Mouse (Mus musculus) cerebellum, adult (tissue): ENCODE results near the gene Utp15.
A peak's percentile ranks its signal among the peaks of the same experiment; 100 is the strongest.

Experiments
- ATAC-seq: cut with Nextera tagmentation; 2 replicates; pipeline ENCODE4 v1.9.2; 2017; ENCODE audit warnings: mild to moderate bottlenecking, moderate library complexity, mixed read lengths; ENCODE audit not compliant: insufficient number of reproducible peaks, low FRiP score, low TSS enrichment

Gene Utp15

GRCm38 (mm10) chr13:98262636-98263457, at the start of gene Utp15, which contains the start of gene Ankra2:
Gene Utp15 (minus strand): TSS chr13:98263041.
Gene Ankra2 (plus strand): TSS chr13:98263074.
- ATAC-seq = peak; percentile 96

- ATAC-seq = no peak
Measured at GRCm38 (mm10) chr13:98311597-98311996, 48.8 kb upstream of the Utp15 start.

- ATAC-seq = no peak
Measured at GRCm38 (mm10) chr13:98308724-98309123, 45.9 kb upstream of the Utp15 start.

- ATAC-seq = no peak
Measured at GRCm38 (mm10) chr13:98308004-98308403, 45.2 kb upstream of the Utp15 start.

GRCm38 (mm10) chr13:98306852-98307475, 44.1 kb upstream of the Utp15 start:
- no peak for ATAC-seq

DNA sequence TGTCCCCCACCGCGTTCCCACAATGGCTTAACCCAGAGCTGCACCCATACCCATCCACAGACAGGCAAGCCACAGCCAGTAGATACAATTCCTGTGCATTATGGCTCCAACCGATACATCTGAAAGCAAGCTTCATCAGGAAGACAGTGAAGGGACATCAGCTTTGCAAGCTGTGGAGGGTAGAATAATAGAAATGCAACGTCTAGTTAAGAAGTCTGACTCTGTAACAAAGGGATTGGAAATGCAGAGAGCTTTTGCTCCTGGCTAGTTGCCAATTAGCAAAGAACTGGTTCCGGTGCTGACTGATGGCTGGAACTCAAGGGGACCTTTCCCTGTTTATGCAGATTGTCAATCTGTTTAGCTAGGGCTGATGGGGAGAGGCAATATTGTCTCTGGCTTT, 43.6 kb upstream of the Utp15 start:
- ATAC-seq = no peak

DNA sequence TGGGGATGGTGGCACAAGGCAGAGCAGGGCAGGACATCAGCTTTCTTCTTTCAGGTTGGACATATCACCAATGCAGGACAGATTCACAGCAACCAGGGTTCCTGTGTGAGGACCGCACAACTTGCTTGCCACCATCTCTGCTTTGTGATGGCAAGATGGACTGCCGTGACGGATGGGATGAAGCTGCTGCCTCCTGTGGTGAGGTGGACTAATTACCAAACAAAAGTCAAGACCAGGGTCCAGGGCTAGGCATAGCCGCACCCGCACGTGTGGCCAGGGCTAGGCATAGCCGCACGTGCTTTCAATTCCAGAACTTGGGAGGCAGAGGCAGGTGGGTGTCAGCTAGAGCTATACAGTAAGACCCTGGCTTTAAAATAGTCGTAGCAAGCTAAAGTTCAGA, 42.4 kb upstream of the Utp15 start:
- no peak for ATAC-seq

DNA sequence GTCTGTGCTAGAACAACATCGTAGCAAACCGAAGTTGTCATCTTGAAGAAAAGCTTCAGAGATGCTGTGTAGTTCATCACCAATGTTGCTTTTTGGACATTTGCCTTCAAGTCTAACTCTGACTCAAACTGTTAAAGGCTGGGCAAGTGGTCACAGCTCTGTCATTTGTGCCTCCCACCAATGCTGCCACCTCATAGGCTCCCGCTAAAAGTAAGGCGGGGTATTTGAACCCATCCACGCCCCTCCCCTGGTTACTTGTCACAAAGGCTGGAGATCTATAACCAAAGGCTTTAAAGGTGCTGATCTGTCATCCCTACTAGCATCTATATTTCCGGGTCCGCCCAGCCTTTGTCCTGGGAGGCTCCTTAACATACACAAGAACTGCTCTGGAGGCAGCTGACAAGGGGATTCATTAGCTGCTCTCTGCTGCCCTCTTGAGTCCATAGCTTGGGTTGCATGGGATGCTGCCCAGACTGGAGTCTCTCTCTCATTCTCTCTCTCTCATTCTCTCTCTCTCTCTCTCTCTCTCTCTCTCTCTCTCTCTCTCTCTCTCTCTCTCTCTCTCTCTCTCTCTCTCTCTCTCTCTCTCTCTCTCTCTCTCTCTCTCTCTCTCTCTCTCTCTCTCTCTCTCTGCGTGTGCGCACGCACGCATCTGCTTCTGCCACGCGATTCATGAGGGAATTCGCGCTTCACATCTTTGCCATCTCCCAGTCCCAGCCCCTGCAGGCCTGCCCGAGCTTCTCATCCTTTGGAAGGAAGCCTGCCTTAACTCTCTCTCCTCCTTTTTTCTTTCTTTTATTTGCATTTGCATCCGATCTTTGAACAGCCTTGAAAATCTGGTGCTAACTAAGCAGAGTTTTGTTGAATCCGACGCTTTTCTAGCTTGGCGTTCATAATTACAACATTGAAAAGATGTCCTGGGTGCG, 36.3 kb upstream of the Utp15 start:
- peak; percentile 77 for ATAC-seq

DNA sequence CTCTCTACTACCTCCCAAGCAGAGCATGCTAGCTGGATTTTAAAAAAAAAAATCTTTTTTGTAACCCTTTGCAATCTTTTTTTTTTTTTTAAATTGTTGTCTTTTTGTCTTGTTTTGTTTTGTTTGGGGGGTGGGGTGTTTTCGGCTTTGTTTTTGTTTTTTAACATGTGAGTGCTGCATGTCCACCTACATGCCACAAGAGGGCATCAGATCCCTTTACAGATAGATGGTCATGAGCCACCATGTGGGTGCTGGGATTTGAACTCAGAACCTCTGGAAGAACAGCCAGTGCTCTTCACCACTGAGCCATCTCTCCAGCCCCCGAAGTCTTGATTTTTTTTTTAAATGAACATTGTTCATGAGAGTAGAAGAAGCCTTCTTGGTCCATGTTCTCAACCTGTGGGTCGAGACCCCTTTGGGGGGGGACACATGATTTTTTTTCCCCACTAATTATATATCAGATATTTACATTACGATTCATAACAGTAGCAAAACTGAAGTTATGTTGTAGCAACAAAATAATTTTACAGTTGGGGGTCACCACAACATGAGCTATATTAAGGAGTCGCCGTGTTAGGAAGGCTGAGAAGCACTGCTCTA, 35.1 kb upstream of the Utp15 start:
- no peak for ATAC-seq

- no peak for ATAC-seq
Measured at GRCm38 (mm10) chr13:98296072-98296471, 33.2 kb upstream of the Utp15 start.

- ATAC-seq = no peak
Measured at GRCm38 (mm10) chr13:98291712-98292111, 28.9 kb upstream of the Utp15 start.

- no peak for ATAC-seq
Measured at GRCm38 (mm10) chr13:98290719-98291118, 27.9 kb upstream of the Utp15 start.

DNA sequence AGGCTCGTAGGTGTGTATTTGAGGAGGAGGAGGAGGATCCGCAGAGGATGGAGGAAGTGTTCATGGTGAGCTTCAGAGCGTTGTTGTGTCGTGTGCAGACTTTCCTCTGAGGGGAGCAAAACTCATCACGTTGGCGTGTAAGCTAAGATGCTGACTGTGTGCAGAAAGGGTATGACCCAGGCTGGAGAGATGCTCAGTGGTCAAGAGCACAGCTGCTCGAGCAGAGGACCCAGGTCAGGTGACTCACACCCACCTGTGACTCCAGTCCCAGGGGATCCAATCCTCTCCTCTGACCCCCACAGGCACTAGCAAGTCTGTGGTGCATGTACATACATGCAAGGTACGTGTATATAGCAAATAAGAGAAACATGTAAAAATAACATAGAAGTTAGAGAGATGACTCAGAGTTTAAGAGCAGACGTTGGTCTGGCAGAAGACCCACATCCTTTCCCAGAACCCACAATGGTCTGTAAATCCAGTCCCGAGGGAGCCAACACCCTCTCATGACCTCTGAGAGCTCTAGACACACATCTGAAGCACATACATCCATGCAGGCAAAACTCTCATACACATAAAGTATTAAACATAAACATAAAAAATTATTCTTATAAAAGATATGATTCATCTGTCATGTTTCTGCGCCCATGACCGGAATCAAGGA, 18.3 kb upstream of the Utp15 start:
- ATAC-seq = no peak

GRCm38 (mm10) chr13:98279686-98280085, 16.8 kb upstream of the Utp15 start, which contains the start of gene Gm21976:
Gene Gm21976 (plus strand): TSS chr13:98279887.
- ATAC-seq = no peak

- ATAC-seq = no peak
Measured at GRCm38 (mm10) chr13:98277501-98277900, 14.7 kb upstream of the Utp15 start.

- ATAC-seq = no peak
Measured at GRCm38 (mm10) chr13:98276253-98276652, 13.4 kb upstream of the Utp15 start.

- ATAC-seq = no peak
Measured at GRCm38 (mm10) chr13:98275646-98276045, 12.8 kb upstream of the Utp15 start.

DNA sequence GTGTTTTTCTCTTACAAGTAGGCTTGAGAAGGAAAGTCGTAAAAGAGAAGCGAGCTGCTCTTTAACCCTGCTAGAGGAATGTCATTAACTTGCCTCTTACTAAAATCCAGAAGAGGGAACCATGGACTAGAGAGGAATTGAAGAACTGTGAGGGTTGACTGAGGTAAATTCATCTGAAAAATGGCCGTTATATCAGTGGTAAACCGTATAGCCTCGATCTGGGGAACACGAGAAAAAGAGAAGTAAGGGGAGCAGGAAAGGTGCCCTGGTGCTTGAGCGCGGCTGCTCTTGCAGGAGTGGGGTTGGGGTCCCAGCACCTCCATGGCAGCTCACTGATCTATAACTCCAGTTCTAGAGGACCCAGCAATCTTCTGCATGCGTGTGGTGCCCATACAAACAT, 11.2 kb upstream of the Utp15 start:
- no peak for ATAC-seq

GRCm38 (mm10) chr13:98264111-98264510, 1.3 kb upstream of the Utp15 start:
- ATAC-seq = no peak
